Mouse (Mus musculus) embryo, embryonic 9.5 days (tissue): ENCODE measurements at regions not wholly inside any gene's neighbourhood (a gene's known extent, or its start where the extent isn't known, plus 50 kb on each side); places are given as distances from the start of the nearest gene placed in this dataset.

Source experiments
- DNase-seq: peaks from one replicate; pipeline ENCODE4 v3.0.0-alpha.2; 2017; ENCODE audit errors: extremely low spot score

DNA sequence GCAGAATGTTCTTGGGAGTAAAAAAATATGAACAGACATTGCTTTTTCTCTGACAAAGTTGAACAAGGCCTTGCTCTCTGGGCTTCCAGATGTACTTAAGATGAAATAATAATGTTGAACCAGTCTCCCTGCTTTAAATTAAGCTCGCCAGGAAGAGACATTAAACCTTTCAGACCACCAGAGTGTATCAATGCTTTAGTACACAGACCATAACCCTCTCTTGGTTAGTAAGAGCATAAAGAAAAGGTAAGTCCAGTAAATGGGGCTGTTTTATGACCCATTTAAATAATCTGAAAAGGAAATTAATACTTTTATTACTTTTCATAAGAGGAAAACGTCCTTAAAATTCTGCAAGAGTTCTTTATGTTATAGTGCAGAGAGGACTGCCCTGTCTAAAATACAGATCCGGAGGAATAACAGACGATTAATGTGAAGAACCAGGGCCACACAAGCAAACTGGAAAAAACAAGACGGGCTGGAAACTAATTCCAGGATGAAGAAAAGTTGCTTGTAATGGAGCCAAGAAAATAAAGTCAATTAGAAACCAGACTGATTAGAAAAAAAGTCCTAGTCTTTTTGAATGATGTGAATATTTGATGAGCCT is 74.4 kb downstream of the Mettl11b start:
- no peak for DNase-seq

GRCm38 (mm10) chr1:163642091-163642490 is 82.9 kb downstream of the Mettl11b start:
- no peak for DNase-seq

DNA sequence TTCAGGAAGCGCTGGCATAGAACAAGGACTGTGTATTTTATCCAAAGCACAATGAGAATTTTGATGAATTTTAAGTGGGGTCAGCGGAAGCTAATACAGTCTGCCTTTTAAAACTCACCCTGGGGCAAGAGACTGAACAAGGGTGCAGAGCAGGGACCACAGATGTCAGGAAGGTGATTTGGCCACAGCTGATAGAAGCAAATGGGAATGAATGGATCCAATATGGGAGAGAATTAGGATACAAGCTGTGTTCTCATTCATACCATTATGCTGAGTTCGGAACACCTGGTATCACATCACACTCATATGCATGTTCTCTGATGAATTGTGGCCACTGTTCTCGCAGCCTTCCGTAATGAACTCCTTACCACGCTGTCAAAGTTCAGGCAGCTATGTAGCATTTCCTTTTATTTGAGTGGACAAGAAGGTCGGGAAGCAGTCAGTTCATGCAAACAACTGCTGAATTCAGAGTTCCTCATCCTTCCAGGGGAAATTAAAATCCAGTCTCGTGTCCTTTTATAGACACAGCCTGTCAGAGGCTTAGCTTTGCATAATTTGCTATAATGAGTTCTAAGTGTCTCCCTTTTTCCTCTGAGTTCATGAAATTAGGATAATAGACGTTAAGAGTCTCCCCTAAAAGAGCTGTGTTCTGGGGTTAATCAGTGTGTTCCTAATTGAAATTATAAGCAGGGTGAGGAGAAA is 84.4 kb downstream of the Mettl11b start:
- no peak for DNase-seq

GRCm38 (mm10) chr1:163630291-163630812 is 94.7 kb downstream of the Mettl11b start:
- no peak for DNase-seq

GRCm38 (mm10) chr1:163624887-163625286 is 100.1 kb downstream of the Mettl11b start:
- no peak for DNase-seq

DNA sequence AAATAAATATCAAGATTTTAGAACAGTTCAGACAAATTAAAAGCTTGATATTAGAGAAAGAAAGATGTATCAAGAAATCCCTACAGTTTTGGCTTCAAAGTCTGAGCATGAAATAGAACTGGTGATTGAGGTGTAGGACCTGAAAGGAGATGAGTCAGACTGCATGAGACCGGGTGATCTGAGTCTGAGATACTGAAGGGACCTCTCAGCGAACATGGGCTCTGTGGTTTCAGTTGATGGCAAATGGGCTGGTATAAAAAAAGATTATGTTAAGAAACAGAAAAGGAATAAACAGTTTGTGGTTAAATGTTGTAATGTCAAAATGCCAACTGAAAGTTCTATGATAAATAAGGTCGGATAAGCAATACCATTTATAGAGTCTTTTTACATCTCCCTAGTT is 103.7 kb downstream of the Mettl11b start:
- no peak for DNase-seq

DNA sequence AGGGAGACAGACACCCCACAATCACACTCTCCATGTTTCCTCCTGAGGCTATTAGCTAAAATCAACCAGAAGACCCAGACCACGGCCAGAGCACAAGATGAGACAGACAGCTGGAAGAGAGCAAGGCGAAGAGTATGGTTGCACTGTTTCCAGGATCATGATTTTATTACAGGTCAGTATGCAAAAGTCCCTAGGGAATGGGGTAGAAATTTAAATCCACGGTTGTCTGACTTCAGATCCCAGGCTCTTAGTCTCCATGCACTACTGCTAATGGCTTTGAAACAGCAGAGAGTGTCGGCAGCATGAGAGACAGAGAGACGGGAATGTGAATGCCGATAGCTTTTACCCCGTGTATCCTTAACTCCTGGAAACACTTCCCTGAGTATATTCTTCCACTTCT is 105.2 kb downstream of the Mettl11b start:
- no peak for DNase-seq

DNA sequence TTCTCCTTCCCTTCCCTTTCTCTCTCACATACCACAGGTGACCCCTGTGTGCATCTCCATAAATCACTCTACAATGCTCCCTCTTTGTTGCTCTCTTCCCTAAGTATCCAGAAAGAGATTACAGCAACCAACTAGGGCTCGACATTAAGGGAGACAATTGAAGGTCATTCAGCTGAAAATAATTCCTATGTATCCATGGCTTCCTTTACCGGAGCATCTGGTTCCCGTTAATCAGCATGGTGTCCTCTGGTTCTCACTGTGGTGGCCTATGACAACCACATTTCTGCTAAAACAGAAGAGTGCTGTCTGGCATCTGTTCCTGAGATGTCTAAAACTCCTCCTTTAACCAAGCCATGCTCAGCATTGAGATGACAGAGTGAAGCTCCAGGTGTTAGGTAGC is 106.9 kb downstream of the Mettl11b start:
- peak; percentile 31 for DNase-seq

- DNase-seq: no peak
Observed at GRCm38 (mm10) chr1:163616596-163616995, 108.4 kb downstream of the Mettl11b start.

GRCm38 (mm10) chr1:163608429-163608828 is 116.6 kb downstream of the Mettl11b start:
- no peak for DNase-seq

- DNase-seq: no peak
Observed at GRCm38 (mm10) chr1:163607701-163608100, 117.3 kb downstream of the Mettl11b start.

DNA sequence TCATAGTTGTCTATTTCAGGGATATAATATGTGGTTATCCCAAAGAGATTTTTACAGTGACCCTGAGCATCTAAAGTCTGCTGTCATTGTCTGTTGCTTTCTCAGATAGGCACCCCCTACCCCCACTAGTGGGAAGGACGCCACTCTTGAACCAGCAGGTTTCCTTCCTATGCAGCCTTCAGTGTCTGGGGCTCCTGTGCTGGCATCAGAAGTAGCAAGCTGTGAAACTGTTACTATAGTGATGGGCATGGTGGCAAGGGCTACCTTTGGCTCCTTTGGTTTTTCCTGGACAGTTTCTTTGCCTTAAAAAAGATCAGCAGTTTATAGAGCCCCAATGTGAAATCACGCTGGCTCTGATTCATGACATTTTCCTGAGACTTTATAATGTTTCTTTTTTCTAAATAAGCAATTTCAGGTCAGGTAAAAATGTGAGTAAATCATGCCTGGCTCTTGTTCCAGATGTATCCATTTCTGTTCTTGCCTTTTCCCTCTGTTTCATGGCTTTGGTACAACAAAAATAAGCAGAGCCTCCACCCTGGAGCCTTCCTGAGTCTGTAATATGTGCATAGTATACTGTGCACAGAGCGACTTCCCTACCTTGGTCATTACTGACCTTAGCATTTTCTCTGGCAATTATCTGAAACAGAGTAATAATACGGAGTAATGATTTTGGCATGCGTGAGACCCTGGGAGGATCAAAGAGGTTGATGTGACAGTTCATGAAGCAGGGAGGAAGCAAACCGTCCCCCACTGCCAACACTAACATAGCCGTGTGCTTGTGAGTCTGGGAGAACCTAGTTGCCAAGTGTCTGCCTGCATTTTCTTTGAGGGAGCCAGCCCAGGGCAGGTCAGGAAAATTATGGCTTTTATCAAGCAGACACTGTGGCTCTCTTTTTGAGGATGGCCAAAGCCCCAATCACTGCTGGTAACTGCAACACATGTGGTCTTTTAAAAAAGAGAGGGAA is 124.8 kb downstream of the Mettl11b start:
- no peak for DNase-seq

- DNase-seq: no peak
Observed at GRCm38 (mm10) chr1:163576411-163576810, 148.6 kb downstream of the Mettl11b start.

DNA sequence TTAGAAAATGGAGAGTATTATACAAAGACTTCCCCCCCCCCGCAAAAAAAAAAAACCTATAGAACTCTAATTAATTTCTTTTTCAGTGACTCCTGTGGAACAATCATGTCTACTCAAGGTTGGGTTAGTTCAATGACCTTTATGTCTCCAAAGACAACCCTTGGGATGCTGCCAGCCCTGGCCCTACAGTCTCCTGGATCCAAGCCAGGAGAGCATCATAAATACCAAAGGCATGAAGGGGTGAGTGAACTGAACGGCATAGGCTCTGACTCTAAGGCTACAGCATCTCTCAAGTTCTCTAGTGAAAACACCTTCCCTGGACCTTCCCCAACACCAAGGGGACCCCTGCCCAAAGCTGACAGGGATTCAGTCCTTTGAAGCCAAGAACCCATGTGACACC is 149.4 kb downstream of the Mettl11b start:
- DNase-seq: no peak

DNA sequence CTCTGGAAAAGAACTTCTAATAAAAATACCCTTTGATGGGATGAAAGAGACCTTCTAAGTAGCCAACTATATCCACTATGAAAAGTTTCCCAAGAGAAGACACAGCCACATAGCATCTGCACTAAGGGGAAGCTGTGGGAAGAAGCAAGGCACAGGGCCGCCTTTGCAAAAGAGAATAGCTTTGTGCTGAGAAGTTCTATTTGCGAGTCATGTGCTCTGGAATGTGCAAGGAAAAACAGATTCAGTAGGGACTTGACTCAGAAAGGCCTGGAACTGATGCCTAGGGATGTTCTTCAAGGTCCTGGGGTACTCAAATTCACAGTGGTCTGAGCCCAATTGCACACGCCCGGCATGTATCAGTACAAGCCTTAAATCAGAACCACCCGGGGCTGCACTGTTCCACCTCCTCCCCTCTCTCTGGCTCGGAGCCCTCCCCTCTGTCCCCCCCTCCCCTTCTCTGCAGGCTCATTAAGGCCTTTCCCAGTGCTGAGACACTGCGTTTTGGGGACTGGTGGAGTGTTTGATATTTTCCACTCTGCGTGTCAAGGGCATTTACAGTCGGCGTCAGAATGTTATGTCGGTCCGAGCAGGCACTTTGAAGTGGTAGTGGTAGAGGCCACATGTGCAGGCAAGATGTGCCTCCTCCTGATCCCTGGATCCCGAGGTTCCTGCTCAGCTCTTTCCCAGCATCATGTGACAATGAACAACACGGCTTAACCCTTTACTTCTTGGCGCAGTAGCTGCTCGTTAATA is 150.4 kb downstream of the Mettl11b start:
- DNase-seq: peak; percentile 25

DNA sequence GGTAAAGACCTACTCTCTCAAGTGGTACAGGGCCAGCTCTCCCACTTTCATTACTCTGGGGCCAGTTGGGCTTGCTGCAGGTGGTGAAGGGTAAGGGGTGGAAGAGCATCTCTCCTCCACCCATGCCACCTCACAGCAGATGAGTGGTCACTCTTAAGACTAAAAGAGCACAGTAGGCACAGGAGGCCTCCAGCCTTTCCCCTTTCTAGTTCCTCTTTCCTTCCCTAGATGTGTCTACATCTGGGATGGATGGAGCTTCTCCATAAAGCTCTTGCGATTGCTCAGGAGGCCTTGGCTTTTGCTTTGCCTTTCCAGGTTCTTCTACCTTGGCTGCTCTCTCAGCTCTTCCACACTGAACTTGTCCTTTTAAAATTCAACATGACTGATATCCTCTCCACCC is 151.5 kb downstream of the Mettl11b start:
- no peak for DNase-seq

DNA sequence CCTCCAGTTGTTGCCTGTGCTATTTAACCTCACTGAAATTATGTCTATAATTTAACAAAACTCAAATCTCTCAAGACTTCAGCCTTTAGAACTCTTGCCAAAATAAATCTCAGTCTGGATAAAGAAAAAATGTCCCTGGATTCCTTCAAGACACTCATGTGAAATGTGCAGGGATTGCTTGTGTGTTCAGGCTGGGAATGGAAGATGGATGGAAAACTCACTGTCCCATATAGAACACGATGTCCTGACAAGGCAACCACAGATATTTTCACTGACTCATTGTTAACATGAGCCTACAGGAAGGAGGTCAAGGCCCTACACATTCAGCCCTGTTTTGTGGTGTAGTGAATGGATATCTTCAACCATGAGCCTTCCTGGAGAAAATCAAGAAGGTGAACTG is 160.3 kb upstream of the Gorab start:
- no peak for DNase-seq

GRCm38 (mm10) chr1:163563064-163563463 is 159.6 kb upstream of the Gorab start:
- no peak for DNase-seq

DNA sequence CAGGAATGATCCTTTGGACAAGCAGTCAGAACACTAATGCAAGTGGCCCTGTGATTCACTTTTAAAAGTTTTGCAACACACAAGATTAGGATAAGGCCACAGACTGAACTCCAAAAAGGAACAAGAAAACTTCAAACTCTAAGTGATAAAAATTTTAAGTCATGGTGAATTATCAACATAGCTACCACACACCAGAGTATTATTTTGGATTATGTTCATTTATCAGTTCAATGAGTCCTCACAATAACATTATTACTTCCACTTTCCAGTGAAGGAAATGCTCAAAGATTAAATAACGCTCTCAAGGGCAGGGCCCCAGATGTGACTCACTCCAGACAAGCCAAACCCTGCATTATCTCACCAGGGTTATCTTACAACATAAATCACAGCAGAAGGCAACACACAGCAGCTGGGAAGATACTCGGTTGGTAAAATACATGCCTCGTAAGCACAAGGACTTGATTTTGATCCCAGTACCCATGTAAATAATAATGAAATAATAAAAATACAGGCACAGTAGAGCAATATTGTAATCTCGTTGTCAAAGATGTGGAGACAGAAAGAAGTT is 158.8 kb upstream of the Gorab start:
- no peak for DNase-seq

GRCm38 (mm10) chr1:163561016-163561415 is 157.5 kb upstream of the Gorab start:
- DNase-seq: no peak

DNA sequence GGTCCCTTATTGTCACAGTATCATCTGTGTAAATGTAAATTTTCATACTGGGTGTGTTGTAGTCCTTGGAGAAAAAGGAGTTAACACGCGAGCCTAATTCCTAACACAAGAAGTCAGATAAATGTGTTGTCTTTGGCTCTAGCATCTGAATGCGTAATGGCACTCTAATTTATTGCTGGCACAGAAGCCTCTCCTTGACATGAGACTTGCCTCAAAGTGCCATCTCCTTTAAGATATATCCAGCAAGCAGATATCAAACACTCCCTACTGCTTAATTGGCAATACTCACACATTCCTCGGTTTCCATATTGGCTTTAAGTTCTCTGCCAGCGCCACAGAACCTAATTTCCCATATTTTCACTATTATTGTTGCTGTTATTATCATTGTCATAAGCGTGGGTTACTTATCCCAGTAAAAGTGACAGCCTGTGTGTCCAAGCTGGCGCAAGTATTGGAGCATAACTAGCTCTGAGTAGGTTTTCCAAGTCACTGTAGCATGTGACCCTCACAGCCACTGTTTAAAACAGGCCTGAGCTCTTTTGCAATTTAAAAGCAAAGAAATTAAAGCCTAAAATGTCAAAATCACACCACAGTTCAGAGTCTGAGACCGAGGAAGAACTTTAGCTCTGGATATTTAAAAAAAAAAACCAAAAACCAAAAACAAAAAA is 156.9 kb upstream of the Gorab start:
- no peak for DNase-seq
